Mouse (Mus musculus) mesoderm, embryonic 11.5 days (tissue): Measurements from ENCODE around the gene Rfx4.

ENCODE experiments used
- DNase-seq: peaks from one replicate; pipeline ENCODE4 v3.0.0-alpha.2; 2012; ENCODE audit warnings: low read depth, low spot score

Rfx4 gene

DNA sequence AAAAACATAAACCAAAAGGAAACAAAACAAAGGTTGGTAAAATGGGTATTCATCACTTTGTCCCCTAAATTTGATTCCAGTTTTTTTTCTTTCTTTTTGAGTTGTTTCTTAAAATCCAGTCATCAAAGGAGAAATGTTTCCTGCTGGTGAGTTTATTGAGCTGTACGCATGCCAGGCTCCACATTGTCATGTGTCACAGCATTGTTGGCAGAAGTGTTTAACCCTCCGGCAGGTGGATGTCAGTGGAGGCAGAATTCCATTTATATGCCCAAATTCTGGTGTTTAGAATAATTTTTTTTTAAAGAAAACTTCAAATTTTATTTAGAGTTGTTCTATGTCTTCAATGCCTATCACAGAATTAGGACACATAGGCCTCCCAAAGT, 56.0 kb downstream of the Rfx4 start:
- DNase-seq = no peak

- no peak for DNase-seq
These were observed 60.0 kb downstream of the Rfx4 start for GRCm38 (mm10) chr10:84815676-84816436.

DNA sequence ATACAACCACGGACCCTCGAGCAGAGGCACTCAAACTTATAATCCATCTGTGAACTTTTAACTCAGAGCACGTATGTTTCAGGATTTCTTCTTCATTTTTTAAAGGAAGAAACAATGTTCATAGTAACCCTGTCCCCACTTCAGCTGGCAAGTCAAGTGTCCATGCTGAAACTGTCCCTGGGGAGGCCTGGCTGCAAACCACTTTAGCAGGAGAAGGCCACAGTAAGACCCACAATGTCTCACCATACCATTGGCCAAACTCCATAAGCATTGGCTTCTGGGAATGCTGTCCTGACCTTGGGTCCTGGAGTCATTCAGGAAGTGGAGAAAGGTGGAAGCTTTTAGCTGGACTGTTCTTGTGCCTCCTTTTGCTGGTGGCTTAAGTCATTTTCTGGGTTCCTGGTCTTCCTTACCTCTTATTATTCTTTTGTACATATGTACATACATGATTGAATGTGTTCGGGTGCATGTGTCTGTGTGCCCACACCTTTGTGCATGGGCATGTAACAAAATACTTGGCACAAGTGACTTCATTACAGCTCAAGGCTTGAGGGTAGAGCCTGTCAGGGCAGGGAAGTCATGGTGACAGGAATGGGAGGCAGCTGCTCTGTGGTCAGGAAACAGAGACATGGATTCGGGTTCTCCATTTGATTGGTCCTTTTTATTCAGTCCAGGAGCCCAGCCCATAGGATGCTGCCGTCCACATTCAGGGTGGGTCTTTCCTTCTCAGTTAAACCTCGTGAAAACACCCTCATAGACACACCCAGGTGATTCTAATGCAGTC, 61.4 kb downstream of the Rfx4 start:
- DNase-seq = no peak

GRCm38 (mm10) chr10:84819669-84820068, 63.8 kb downstream of the Rfx4 start:
- no peak for DNase-seq

GRCm38 (mm10) chr10:84820230-84820629, 64.4 kb downstream of the Rfx4 start:
- no peak for DNase-seq

GRCm38 (mm10) chr10:84822741-84823151, 66.9 kb downstream of the Rfx4 start:
- DNase-seq = peak; percentile 63

DNA sequence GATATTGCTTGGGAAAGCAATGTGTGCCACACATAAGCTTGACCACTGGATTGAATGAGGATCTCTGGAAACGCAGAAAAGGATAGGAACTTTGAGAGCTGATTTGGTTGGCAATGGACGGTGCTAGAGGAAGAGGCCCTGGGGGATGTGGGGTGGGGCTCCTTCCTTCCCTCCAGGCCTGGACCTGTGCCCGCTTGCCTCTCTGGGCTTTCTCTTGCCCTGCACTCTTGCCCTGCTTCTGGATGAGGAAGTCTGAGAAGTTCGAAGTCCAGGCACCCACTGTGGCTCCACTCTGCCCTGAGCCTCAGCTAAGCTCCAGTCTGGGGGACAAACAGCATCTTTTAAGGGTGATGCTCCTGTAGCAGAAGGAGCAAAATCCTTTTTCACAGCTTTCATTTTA, 67.8 kb downstream of the Rfx4 start:
- DNase-seq = no peak

GRCm38 (mm10) chr10:84829009-84829408, 73.1 kb downstream of the Rfx4 start:
- DNase-seq = no peak

DNA sequence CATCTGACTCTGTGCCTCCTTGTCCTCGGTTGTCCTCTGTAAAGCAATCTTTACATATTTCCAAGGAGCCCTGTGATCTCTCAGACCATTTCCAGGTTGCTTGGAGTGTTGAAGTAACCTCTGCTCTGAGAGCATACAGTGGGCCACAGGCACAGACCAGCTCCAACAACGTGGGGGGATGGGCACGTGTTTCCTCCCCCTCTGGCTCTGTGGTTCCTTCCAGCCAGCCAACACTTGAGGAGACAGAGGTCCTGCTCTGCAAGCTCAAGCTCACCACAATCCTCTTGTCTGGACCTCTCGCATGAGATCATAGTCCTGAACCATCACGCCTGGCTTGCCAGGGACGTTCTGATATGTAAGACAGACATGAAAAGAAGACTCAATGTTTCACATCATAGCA, 79.7 kb downstream of the Rfx4 start:
- no peak for DNase-seq

DNA sequence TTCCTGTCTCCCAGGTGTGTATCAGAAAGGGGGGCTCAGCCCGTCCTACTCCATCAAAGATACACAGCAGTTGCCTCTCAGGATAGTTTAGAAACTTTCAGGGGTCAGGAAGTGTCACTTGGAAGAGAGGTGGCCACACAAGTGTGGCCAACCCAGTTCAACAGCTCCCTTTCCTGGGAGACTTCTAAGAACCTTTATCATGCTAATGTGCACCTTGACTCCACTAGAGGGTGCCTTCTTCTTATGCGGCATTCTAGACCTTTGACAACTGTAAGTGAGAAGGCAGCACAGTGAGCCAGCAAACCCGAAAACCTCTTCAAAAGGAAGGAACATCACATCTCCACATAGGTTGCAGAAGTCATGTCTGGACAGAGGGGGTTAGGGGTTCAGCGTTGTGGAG, 80.2 kb downstream of the Rfx4 start:
- DNase-seq = no peak

- no peak for DNase-seq
These were observed 81.5 kb downstream of the Rfx4 start for GRCm38 (mm10) chr10:84837355-84837754.

DNA sequence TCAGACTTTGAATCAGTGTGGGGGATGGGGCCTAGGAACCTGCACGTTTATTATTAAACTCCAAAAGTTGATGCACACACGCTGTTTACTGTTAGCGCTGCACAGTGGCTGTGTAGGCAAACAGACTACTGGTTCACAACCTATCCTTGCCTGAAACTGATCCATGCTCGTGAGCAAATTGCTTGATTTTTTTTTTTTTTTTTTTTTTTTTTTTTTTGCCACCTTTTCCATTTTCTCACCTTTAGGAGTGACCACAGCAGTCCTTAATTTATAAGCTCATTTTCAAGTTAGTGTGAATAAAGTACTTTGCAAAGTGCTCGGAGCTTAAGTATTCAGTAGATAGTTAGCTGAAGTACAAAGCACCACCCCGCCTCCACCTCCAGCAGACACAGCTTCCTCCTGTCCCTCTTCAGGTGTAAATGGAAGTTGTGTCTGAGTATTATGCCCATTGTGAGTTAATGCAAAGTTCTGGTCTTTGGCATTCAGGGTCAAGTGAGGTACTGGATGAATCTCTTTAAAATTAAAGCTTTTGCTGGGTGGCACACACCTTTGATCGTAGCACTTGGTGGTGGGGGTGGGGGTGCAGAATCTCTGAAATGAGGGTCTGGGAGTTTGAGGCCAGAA, 83.1 kb downstream of the Rfx4 start:
- DNase-seq = no peak

- DNase-seq = no peak
These were observed 90.8 kb downstream of the Rfx4 start for GRCm38 (mm10) chr10:84846638-84847037.

DNA sequence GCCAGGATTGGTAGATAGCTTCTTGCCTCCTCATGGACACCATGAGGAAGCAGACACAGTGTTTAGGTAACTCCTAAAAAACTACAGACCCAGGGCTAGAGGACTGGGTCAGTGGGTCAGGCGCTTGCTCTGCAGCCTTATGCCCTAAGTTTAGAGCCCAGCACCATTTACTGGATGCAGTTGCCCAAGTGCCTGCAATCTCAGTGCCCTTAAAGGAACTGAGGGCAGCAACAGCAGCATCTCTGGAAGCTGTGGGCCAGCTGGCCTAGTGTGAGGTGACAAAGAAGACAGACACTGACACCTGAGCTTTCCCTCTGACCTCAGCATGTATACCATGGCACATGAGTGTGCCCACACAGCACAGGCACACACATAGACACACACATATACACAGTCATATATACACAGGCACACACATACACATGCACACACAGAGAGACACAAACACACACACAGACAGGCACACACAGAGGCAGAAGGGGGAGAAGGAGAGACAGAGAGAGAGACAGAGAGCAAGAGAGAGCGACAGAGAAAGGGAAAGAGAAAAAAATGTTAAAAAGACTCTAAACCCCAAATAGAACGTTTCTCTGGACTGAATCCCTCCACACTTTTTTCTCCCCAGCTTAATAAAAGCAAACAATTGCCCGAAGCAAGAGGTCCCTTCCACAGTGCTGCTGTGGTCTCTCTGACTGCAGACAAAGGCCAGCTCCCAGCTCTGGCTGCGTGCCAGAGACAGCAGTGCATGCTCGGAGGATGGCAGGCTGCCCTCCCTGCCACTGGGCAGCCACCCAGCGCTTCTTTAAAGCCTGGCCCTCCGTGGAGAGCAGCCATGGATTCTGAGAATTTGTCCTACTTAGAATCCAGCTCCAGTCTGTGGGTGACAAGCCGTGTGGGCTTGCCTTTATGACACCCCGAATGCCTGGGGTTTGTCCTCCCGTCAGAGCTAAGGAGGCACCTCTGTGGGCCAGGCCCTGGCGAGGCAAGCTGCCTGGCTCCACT, 96.4 kb downstream of the Rfx4 start:
- DNase-seq = no peak

DNA sequence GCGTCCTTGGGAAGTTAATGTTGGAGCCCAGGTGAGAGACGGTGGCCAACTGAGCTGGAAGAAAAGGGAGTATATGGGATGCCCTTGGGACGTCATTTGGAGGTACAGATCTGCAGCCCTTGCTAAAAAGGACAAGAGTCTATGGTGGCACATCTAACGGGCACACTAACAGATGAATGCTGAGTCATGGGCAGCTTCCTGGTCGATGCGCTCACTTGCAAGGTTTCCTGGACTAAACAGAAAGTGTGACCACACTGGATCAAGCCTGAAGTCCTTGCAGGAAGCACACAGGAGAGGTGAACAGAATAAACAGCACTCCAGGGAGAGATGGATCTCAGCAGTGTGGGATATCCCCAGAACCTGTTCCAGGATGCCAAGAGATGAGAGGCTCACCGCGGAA, 98.2 kb downstream of the Rfx4 start:
- DNase-seq = no peak

DNA sequence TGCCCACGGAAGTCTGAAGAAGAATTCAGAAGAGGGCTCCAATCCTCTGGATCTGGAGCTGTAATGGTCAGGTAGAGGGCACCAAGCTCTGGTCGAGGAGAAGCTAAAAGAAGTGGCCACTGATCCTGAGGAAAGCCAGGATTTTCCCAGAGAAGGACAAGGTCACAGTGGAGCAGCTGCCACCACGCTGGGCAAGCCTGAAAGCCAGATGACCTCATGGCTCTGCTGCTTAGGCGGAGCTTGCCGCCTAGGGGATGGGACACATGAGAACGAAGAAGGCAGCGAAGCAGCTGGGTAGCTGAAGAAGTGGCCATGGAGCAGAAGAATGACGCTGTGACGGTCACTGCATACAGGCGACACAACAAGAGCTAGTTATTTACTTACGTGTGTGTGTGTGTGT, 99.6 kb downstream of the Rfx4 start:
- DNase-seq = no peak

DNA sequence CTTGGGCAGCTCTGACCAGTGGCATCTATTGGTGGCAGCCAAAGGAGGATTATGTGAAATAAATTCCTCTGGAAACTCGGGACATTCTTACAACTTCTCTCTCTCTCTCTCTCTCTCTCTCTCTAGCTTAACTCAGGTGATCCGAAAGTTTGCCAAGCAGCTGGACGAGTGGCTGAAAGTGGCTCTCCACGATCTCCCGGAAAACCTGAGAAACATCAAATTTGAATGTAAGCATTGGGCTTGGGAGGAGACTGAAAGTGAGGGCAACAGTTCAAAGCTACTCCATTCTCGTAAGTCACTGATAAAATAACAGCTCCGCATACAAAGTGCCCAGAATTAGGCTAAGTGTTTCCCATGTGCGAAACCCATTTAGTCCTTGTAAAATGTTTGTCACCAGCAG, 102.5 kb downstream of the Rfx4 start:
- DNase-seq = no peak

GRCm38 (mm10) chr10:84858806-84859496, 103.1 kb downstream of the Rfx4 start:
- peak; percentile 64 for DNase-seq

DNA sequence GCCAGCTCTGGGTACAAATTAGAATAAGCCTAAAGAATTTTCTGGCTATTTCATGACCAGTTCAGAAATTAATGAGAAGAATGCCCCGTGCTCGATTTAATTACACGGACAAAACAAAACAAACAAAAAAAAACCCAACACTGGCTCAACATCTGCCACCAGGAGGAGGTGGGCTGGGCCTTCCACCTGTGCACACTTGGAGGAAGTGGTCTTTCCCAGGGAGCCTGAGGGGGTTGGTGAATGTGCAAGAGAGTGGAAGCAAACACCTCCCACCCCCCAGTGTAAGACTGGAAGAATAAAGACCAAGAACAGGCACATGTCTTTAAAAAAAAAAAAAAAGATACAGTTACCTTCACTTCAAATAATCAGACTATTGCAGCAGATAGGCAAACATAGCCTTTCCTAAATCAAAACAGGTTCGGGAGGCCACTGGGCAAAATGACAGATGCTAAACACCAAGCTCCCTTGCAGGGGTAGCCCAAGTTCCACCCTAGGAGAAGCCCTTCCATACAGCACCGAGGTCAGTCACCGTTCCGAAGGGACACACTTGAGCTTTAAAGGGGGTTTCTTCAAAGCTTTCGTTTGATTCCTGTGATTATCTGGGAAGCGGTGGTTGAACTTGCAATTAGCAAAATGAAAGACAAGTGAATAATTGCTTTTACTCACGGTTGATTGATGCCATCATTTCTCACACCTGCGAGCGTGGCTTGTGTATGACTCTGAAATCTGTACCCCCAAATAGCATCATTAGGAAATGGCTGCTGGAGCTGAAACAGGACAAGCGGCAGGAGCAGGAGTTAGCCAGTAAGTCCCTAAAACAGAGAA, 103.9 kb downstream of the Rfx4 start:
- DNase-seq = no peak

- DNase-seq = no peak
These were observed 107.6 kb downstream of the Rfx4 start for GRCm38 (mm10) chr10:84863488-84863887.
